Mouse (Mus musculus) adrenal gland, postnatal 14 days (tissue): ENCODE data around the gene Uqcrq. TPM values are rescaled to one million over a fixed set of nuclear protein-coding genes. Genes with fewer than 3 reads are reported as not detected.
A peak's percentile ranks its signal among the peaks of the same experiment; 100 is the strongest.

Source experiments
- DNase-seq: peaks from one replicate; pipeline ENCODE4 v3.0.0; 2021; ENCODE audit warnings: mixed read lengths
- long read RNA-seq, 2 experiments: library from polyadenylated mRNA; stranded (forward); transcript quantifications; one replicate each; pipeline ENCODE4 v2.0.0; 2021
- total RNA-seq: library from RNA; stranded (reverse); gene quantifications from 2 replicates; pipeline ENCODE4 v1.2.3, GENCODE M21; 2021

Gene Uqcrq
- total RNA-seq: 1,722 and 1,730 TPM in 2 replicates
- long read RNA-seq, experiment 1, transcript Uqcrq-204 (2 exons, 375 nt): minor isoform, 15 of 1,716 reads
- long read RNA-seq, experiment 1, transcript Uqcrq-201 (2 exons, 1,521 nt): major isoform, 1,131 of 1,716 reads
- long read RNA-seq, experiment 1, transcript Uqcrq-203 (3 exons, 405 nt): minor isoform, 84 of 1,716 reads
- long read RNA-seq, experiment 1, partial matches to known transcripts: 480 of 1,716 reads
- long read RNA-seq, experiment 1, other reads (novel, unspliced or antisense): 5 of 1,716 reads
- long read RNA-seq, experiment 2, transcript Uqcrq-204 (2 exons, 375 nt): minor isoform, 21 of 2,508 reads
- long read RNA-seq, experiment 2, transcript Uqcrq-201 (2 exons, 1,521 nt): major isoform, 1,532 of 2,508 reads
- long read RNA-seq, experiment 2, transcript Uqcrq-203 (3 exons, 405 nt): minor isoform, 114 of 2,508 reads
- long read RNA-seq, experiment 2, partial matches to known transcripts: 832 of 2,508 reads
- long read RNA-seq, experiment 2, other reads (novel, unspliced or antisense): 9 of 2,508 reads

GRCm38 (mm10) chr11:53430670-53431346 lies at the start of gene Uqcrq, which contains the start of gene Gdf9:
TSS of gene Uqcrq (minus strand) at chr11:53430831.
TSS of gene Gdf9 (plus strand) at chr11:53431023.
- peak; percentile 99 for DNase-seq

DNA sequence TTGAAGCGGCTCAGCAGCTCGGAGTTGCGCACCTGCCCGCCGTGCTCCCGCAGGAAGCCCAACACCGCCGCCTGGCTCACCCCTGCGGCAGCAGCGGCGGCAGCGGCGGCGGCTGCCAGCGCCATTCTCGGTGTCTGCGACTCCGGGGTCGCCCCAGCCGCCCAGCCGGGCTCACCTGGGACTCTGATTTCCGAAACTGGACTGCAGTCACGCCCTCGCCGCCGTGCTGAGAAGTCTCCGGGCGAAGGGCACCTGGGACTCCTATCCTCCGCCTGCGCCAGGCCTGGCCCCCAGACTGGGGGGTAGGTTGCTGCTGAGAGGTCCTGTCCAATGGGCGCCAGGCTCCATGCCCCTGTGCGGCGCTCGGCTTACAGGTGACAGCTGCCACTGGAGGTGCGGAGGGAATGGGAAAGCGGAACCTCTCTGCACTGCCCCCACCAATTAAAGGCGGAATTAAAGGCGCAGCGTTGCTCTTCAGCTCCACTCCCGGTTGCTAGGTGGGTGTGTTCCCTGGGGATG lies 49.2 kb upstream of the Uqcrq start, which contains the start of the genes Gm9945 and Sowaha:
TSS of gene Gm9945 (plus strand) at position 384 of the 519 bp plus-strand sequence.
TSS of gene Sowaha (minus strand) at position 492 of the 519 bp plus-strand sequence.
- peak; percentile 40 for DNase-seq

GRCm38 (mm10) chr11:53479171-53479782 lies 48.6 kb upstream of the Uqcrq start:
- DNase-seq: peak; percentile 41

DNA sequence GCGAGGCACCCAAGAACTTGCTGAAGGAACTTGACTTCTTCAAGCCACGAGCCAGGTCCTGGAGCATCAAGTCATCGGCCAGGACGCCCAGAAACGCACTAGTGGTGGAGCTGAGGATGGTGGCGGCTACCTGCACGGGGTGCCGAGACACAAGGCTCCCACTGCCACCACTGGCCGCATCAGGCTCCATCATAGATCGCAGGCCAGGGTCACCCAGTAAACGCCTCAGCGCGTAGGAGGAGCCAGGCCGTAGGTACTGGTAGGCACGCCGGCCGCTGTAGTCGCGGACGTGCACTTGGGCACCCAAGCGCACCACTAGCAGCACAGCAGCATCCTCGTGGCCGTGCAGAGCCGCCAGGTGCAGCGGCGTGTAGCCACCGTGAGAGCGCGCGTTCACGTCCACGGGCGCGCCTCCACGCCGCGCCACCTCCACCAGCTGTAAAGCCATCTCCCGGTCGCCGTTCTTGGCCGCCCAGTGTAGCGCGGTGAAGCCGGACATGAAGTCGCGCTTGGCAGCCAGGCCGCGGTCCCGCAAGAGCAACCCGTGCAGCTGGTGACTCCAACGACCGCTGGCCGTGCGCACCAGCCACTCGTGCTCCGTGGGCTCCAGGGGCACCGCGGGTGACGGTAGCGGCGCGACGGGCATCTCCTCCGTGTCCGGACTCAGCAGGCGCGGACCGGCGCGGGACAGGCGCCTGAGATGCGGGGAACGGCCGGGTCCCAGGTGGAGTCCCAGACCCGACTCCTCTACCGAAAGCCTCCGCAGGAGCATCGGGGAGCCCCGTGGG lies 47.9 kb upstream of the Uqcrq start:
- DNase-seq: peak; percentile 23

DNA sequence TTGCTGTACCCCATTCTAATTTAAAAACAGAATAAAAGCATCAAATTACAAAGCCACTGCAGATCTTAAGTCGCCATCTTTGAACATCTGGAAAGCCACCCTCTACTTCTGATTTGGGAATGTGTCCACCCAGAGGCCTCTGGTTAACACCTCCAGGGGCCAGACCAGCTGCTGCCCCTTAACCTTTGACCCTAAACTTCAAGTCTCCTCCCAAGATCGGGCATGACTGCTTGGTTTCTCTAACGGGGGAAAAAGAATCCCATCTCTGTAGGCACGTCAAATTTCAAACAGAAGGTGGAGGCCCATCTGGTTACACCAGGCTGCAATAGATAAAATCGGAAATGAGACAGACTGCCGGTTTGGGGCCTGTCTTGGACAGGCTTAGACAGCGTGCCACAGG lies 47.2 kb upstream of the Uqcrq start:
- DNase-seq: no peak

DNA sequence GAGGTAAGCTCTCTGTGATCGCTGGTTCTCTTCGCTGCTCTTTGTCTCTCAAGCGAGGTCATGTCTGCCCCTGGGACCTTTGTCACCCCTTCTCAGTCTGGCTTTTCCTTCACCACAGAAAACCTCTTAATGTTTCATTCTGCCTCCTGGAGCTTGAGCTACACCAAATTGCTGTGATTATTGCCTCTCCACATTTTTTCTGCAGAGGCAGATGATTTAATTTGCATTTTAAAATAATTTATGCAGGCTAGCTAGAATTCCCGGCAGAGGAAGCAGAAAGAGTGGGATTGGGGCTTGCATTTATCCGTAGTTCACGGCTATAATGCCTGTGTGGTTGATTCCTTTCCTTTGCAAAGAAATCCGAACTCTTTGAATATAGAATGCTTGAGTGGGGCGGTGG lies 45.0 kb upstream of the Uqcrq start:
- DNase-seq: no peak

- no peak for DNase-seq
Measured at GRCm38 (mm10) chr11:53472709-53473108, 42.1 kb upstream of the Uqcrq start.

DNA sequence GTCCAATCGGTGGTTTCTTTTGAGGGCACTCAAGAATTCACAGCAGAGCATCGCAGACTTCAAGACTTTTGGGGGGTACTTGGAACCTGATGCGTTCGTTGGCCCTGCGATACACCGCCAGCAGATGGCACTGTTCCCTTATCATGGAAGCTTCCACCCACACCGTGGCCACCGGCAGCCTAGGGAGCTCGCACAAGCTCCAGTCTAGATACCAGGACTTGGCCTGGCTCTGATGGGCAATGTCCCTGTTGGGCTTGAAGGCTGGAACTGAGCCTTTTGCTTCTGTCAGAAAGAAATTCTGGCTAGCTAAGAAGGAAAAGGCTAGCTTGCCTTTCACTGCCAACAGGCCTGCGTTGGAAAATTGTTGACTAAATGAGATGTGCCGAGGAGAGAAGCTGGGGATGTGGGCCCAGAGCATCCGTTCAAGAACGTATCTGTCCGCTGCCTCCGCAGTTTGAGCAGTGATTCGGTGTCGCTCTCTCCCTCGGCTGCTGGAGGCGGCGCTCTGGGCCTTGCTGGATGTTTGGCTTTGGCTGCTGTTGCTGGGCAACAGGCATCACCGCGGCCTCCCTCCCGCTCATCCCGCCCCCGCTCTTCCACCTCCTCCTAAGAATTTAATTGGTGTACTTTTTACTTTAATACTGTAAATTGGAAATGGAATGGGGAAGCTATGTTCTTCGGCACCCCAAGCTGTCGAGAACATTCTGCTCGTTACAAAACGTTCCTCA lies 39.5 kb upstream of the Uqcrq start, which contains the start of gene Gm9837:
TSS of gene Gm9837 (minus strand) at position 512 of the 728 bp plus-strand sequence.
- DNase-seq: peak; percentile 92

DNA sequence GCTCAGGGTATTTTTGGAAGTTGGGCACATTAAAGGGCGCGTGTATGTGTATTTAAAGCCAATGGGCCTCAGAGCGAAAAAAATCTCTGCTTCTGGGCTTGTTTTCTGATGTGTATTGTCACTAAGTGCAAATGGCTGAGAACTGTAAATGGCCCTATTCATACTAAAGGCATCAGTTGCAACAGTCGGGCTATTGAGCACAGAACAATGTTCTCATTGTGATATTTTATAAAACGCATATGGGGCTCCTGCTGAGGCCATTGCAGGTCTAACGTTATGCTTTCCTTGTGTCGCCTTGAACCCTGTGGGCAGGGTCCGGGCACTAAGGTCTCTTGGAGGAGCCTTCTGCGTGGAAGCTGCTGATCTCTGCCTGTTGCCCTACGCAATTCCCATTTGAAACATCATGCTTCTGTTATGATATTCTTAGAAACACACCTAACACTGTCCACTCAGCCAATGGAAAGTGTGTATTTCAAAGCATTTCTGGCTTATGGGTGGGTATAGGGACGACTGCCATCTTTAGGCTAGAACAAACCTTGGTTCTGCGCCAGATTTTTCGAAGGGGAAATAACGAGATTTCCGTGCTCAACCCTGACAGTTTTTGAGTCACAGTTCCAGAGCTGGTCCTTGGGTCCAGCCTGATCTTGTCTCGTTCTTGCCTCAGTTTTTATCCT lies 38.8 kb upstream of the Uqcrq start:
- DNase-seq: no peak

DNA sequence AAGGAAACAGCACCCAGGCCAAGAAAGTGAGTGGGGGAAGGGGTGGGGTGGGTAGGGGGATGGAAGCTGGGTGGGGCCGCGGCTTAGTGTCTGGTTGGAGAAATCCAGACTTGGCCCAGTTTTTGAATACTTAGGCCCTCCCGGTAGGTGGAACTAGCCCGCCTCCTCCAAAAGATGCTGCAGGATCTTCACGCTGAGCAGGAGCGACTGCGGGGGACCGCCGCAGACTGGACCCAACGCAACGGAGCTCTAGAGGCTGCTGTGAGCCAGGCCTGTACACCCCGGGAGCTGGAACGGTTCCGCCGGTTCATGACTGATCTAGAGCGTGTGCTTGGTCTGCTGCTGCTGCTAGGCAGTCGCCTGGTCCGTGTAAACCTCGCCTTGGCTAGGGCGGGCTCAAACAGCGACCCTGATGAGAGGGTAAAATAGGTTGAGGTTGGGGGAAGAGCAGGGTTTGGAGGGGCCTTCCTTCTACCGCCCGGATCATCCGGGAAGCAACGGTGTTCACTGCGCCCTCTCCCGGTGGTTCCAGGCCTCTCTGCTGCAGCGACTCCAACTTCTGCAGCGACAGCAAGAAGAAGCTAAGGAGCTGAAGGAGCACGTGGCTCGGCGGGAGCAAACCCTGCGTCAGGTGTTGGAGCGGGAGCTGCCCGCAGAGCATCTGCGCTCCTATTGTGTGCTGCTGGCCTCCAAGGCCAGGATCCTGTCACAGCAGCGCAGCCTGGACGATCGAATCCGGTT lies 35.8 kb upstream of the Uqcrq start:
- peak; percentile 88 for DNase-seq

DNA sequence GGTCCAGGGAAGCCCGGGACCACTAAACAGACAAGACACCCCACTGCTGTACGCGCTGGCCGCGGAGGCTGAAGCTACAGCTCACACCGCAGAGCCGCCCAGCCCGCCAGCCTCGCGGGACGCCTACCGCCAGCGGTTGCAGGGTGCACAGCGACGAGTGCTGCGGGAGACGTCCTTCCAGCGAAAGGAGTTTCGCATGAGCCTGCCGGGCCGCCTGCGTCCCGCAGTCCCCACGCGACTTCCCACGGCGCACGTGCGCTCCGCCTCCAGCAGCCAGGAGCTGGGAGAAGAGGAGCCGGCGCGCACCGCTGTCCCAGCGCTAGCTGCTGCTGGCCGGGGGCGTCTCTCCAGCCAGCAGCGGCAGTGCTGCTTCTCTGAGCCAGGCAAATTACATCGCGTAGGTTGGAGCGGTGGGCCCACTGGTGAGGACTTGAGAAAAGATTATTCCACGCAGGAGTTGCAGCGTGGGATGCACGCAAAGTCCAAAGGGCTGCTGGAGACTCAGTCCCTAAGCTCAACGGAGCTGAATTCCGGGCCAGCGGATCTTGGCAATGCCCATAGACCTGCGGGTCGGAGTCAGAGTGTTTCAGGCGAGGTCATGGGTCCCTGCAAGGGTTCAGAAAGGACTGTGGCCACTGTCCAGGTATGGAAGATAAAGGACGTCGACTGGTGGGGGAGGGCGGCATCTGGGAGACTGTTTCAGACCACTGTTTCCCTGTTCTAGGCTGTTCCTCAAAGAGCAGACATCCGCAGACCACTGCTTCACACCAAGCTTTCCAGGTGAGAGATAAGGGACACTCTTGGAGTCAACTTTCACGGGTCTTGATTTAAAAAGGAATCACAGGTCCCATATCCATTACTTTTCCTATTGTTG lies 33.2 kb upstream of the Uqcrq start:
- DNase-seq: peak; percentile 60

GRCm38 (mm10) chr11:53461727-53462126 lies 31.1 kb upstream of the Uqcrq start:
- DNase-seq: peak; percentile 28

- no peak for DNase-seq
Measured at GRCm38 (mm10) chr11:53460192-53460591, 29.6 kb upstream of the Uqcrq start.

GRCm38 (mm10) chr11:53458996-53459395 lies 28.4 kb upstream of the Uqcrq start:
- no peak for DNase-seq

DNA sequence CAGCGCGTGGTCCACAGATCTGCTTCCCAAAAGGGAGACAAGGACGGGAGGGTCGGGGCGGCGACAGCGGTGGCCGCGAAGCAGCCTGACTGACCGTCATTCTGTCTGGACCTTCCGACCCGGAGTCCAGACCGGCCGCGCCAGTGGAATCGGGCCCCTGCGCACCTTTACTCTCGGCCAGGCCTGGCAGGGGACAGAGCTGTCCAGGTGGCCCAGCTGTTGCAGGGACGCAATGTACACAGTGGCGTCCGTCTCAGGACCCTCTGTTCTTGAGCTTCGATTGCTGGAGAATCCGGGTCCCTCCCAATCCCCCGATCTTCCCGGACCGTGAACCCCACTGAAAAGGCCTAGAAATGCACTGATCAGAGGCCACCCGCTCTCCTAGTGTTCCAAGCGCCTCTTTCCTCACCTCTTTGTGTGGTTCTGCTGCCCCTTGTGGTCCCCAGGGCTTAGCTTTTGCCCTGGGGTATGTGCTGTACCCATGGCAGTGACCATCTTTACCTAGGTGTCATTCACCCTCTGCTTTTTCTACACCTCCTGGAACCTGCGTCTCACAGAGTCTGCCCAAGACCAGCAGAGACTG lies 26.8 kb upstream of the Uqcrq start:
- DNase-seq: peak; percentile 32

DNA sequence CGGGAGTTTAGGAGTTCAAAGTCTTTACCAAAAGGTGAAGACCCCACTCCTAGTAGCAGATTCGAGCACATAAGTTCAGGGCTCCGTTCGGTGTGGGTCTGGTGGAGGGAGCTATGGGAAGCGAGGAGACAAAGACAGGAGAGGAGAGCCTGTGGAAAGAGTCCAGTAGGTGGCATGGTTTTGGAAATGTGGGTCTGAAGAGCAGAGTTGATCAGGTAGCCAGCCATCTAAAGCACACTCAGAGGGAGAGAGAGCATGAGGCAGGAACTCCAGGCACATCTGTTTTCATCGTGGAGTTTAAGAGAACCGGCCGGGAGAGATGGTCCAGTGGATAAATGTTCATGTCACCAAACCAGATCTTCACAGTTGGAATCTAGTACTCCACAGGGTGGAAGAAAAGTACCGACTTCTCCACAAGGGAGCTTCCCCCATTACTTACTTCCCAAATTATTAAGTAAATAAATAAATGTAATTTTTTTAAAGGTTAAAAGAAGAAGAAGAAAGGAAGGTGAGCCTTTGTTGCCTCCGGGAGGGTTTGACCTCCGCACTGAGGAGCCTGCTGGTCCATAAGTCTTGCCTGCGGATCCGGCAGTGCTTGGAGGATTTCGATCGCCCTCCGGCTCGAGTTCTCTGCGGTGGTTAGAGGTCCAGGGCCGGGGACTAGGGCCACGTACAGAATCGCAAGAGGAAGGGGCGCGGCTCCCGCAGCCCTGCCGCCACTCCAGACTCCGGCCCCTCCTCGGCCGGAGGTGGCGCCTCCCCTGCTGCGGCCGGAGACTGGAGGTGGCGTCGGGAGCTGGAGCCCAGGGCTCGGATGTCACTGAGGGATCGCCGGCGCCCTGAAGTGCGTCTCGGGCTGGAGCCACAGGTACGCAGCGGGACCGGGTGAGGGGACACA lies 26.1 kb upstream of the Uqcrq start, which contains the start of the genes Gm10447 and Shroom1:
TSS of gene Gm10447 (minus strand) at position 637 of the 898 bp plus-strand sequence.
TSS of gene Shroom1 (plus strand) at position 732 of the 898 bp plus-strand sequence.
- peak; percentile 77 for DNase-seq

- DNase-seq: no peak
Measured at GRCm38 (mm10) chr11:53453031-53453430, 22.4 kb upstream of the Uqcrq start.
